11 mouse cellular contexts compared by ENCODE assay signal in the genomic region with DNA sequence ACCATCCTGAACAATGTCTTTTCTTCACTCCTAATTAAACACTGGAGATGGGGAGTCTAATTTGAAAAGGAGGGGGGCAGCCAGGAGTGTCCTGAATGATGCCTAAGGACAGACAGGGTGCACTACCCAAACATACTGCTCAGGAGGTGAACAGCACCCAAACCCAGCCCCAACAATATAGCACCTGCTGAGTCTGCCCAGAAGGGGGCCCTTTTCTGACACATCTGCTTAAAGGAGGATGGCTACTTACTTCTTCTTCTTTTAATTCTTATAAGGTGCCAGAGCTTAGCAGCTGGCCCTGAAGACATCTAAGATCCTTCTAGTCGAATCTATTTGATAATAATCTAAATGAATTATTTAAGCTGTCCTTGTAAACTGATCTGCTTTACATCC. TPM values are rescaled to one million over a fixed set of nuclear protein-coding genes. Genes with fewer than 3 reads are reported as not detected.
A peak's percentile ranks its signal among the peaks of the same experiment; 100 is the strongest.
DNase-seq lines count a peak whose midpoint lies in the region; ATAC-seq and TF ChIP-seq lines count a peak whose summit lies in the region.
"Had no signal": no experiment of that assay in that cellular context is flagged by ENCODE, and none has a peak within 500 bp of the region (broad histone marks: within the 10 kb centered on the region; RNA-seq: fewer than 3 reads in every experiment).

No protein-coding gene starts in this region.

- ATAC-seq in forebrain, postnatal 0 days: no peak
- ATAC-seq in kidney, embryonic 16.5 days (ENCODE audit: low FRiP score, low TSS enrichment): no peak
- ATAC-seq in neural tube, embryonic 15.5 days (ENCODE audit: low FRiP score): no peak
- no peak for ATAC-seq in stomach, postnatal 0 days (ENCODE audit: low FRiP score, low TSS enrichment)
- no peak for ATAC-seq in inflammation-experienced regulatory T-cells, adult 6 months
- ATAC-seq: hindbrain, embryonic 16.5 days had no signal

- no peaks in the 10 kb centered on the region for H3K9me3 ChIP-seq in forebrain, postnatal 0 days (ENCODE audit: low read length)
- H3K9me3 ChIP-seq in forebrain, embryonic 10.5 days: peaks cover 4% of the 10 kb centered on the region; the same call in 1 of the 2 replicates
- no peaks in the 10 kb centered on the region for H3K9me3 ChIP-seq in kidney, embryonic 16.5 days (ENCODE audit: low read length)
- no peaks in the 10 kb centered on the region for H3K9me3 ChIP-seq in neural tube, embryonic 15.5 days (replicated peaks)
- H3K9me3 ChIP-seq in stomach, postnatal 0 days (ENCODE audit: control insufficient read depth, low read length): no peaks in the 10 kb centered on the region

- whole genome bisulfite sequencing in forebrain, postnatal 0 days: 76% methylated on average over 1 of the region's 1 CpGs
- WGBS in forebrain, embryonic 10.5 days: 83% methylated on average over 1 of the region's 1 CpGs
- WGBS in kidney, embryonic 16.5 days: 68% methylated on average over 1 of the region's 1 CpGs
- 69% methylated on average over 1 of the region's 1 CpGs for WGBS in neural tube, embryonic 15.5 days
- WGBS in stomach, postnatal 0 days: 58% methylated on average over 1 of the region's 1 CpGs

- H3K36me3 ChIP-seq in forebrain, postnatal 0 days (ENCODE audit: insufficient read depth): peaks cover 9% of the 10 kb centered on the region; the same call in 1 of the 2 replicates
- H3K36me3 ChIP-seq in forebrain, embryonic 10.5 days (replicated peaks): peaks cover 36% of the 10 kb centered on the region
- 0 out of 2 replicates have a peak, but pooled peaks cover 5% of the 10 kb centered on the region for H3K36me3 ChIP-seq in kidney, embryonic 16.5 days (ENCODE audit: insufficient read depth, low read length)
- H3K36me3 ChIP-seq in neural tube, embryonic 15.5 days: peaks cover 4% of the 10 kb centered on the region; the same call in 1 of the 2 replicates
- no peaks in the 10 kb centered on the region for H3K36me3 ChIP-seq in stomach, postnatal 0 days (ENCODE audit: control insufficient read depth, insufficient read depth, low read length)

- H3K4me3 ChIP-seq in forebrain, postnatal 0 days (ENCODE audit: low read depth, low read length): no peak overlapping the region
- no peak overlapping the region for H3K4me3 ChIP-seq in forebrain, embryonic 10.5 days
- no peak overlapping the region for H3K4me3 ChIP-seq in kidney, embryonic 16.5 days (ENCODE audit: low read length)
- no peak overlapping the region for H3K4me3 ChIP-seq in neural tube, embryonic 15.5 days (replicated peaks)
- no peak overlapping the region for H3K4me3 ChIP-seq in stomach, postnatal 0 days (ENCODE audit: low read depth, low read length)

- no peak overlapping the region for H3K9ac ChIP-seq in forebrain, postnatal 0 days
- H3K9ac ChIP-seq in kidney, embryonic 16.5 days (replicated peaks; ENCODE audit: low read length): no peak overlapping the region
- H3K9ac ChIP-seq in neural tube, embryonic 15.5 days (replicated peaks): no peak overlapping the region
- no peak overlapping the region for H3K9ac ChIP-seq in stomach, postnatal 0 days (ENCODE audit: low read length)

- no peaks in the 10 kb centered on the region for H3K4me1 ChIP-seq in forebrain, postnatal 0 days (ENCODE audit: insufficient read depth)
- H3K4me1 ChIP-seq in forebrain, embryonic 10.5 days: peaks cover 7% of the 10 kb centered on the region; the same call in 1 of the 2 replicates
- H3K4me1 ChIP-seq in kidney, embryonic 16.5 days (ENCODE audit: insufficient read depth, low read length): no peaks in the 10 kb centered on the region
- peaks cover 4% of the 10 kb centered on the region; the same call in 1 of the 2 replicates for H3K4me1 ChIP-seq in neural tube, embryonic 15.5 days
- H3K4me1 ChIP-seq in stomach, postnatal 0 days (replicated peaks; ENCODE audit: control insufficient read depth, insufficient read depth): no peaks in the 10 kb centered on the region

- 0 out of 2 replicates have a peak overlapping the region, but pooled peaks have one; percentile 2 for H3K27ac ChIP-seq in forebrain, postnatal 0 days (ENCODE audit: low read depth, low read length)
- no peak overlapping the region for H3K27ac ChIP-seq in forebrain, embryonic 10.5 days
- no peak overlapping the region for H3K27ac ChIP-seq in kidney, embryonic 16.5 days (ENCODE audit: low read length)
- 0 out of 2 replicates have a peak overlapping the region, but pooled peaks have one; percentile 11 for H3K27ac ChIP-seq in neural tube, embryonic 15.5 days (replicated peaks)
- no peak overlapping the region for H3K27ac ChIP-seq in stomach, postnatal 0 days (replicated peaks)

- H3K4me2 ChIP-seq in forebrain, postnatal 0 days (ENCODE audit: low read depth): no peak overlapping the region
- no peak overlapping the region for H3K4me2 ChIP-seq in kidney, embryonic 16.5 days (replicated peaks; ENCODE audit: low read depth, low read length)
- H3K4me2 ChIP-seq in neural tube, embryonic 15.5 days: no peak overlapping the region
- no peak overlapping the region for H3K4me2 ChIP-seq in stomach, postnatal 0 days (replicated peaks; ENCODE audit: low read depth)

- no peaks in the 10 kb centered on the region for H3K27me3 ChIP-seq in forebrain, postnatal 0 days (ENCODE audit: insufficient read depth, low read length)
- H3K27me3 ChIP-seq in forebrain, embryonic 10.5 days (ENCODE audit: poor library complexity, severe bottlenecking): no peaks in the 10 kb centered on the region
- H3K27me3 ChIP-seq in kidney, embryonic 16.5 days (ENCODE audit: insufficient read depth, low read length): no peaks in the 10 kb centered on the region
- no peaks in the 10 kb centered on the region for H3K27me3 ChIP-seq in neural tube, embryonic 15.5 days (replicated peaks)
- no peaks in the 10 kb centered on the region for H3K27me3 ChIP-seq in stomach, postnatal 0 days (ENCODE audit: control insufficient read depth, insufficient read depth, low read length)

- no peak for TF ChIP-seq EP300 in stomach, postnatal 0 days (optimal IDR thresholded peaks at IDR 0.05)

- DNase-seq in forebrain, postnatal 0 days: no peak
- DNase-seq in forebrain, embryonic 10.5 days (ENCODE audit: extremely low spot score, low spot score): no peak
- DNase-seq in kidney, postnatal 10 days: peak; percentile 27
- DNase-seq in neural tube, embryonic 10.5 days (ENCODE audit: extremely low spot score, low spot score): no peak
- DNase-seq in stomach, postnatal 0 days (ENCODE audit: low spot score): no peak
- DNase-seq: cerebellum, adult 11 months; kidney, postnatal 14 days had no signal

- TF ChIP-seq CTCF in forebrain, postnatal 0 days (IDR thresholded peaks at IDR 0.05; ENCODE audit: low read depth): 0 out of 2 replicates have a peak, but pooled peaks have one; percentile 3
- peak; percentile 15; the same call in 1 of the 2 replicates for TF ChIP-seq CTCF in stomach, postnatal 0 days (IDR thresholded peaks at IDR 0.05; ENCODE audit: low read depth)

RNA-seq across cellular contexts. Expression of a gene that starts 34.0 kb away (rescaled TPM):
- 42.2 and 49.0 TPM in 2 replicates for total RNA-seq in forebrain, postnatal 0 days (2014; rRNA removed)
- polyA plus RNA-seq in forebrain, postnatal 0 days (2015; fragmentation: Nextera tagmentation; extraction: Ambion mirVana): 25.5 and 35.6 TPM in 2 replicates
- 77.3 and 84.4 TPM in 2 replicates for polyA plus RNA-seq in forebrain, embryonic 10.5 days (2016; fragmentation: Nextera tagmentation; extraction: Ambion mirVana)
- 61.3 and 63.0 TPM in 2 replicates for polyA plus RNA-seq in kidney, embryonic 16.5 days (2015; fragmentation: Nextera tagmentation; extraction: Ambion mirVana)
- 46.0 and 46.1 TPM in 2 replicates for polyA plus RNA-seq in neural tube, embryonic 15.5 days (2015; fragmentation: Nextera tagmentation; extraction: Ambion mirVana)
- polyA plus RNA-seq in stomach, postnatal 0 days (2015; fragmentation: Nextera tagmentation; extraction: Ambion mirVana): 17.5 and 18.7 TPM in 2 replicates
- polyA plus RNA-seq in inflammation-experienced regulatory T-cells, adult 6 months (2017; shearing (Covaris generic)): 10 to 100 TPM; 39.3 to 62.7 (median 43.0) TPM

Comparison
In these comparisons a context has a peak if more than half of its experiments do, and no peak if none do; other contexts are left out.
1. H3K27ac ChIP-seq: peak in forebrain, postnatal 0 days (single experiment) and neural tube, embryonic 15.5 days (single experiment); none in forebrain, embryonic 10.5 days (single experiment), kidney, embryonic 16.5 days (single experiment) and stomach, postnatal 0 days (single experiment).